Mouse (Mus musculus) MEL (cell line): ENCODE results near the gene Gm6096. TPM values are rescaled to one million over a fixed set of nuclear protein-coding genes. Genes with fewer than 3 reads are reported as not detected.

Source experiments
- DNase-seq: peaks from one replicate; pipeline ENCODE4 v3.0.0; 2011; ENCODE audit warnings: low read depth, low spot score
- H3K27ac ChIP-seq: 2 replicates; pipeline ENCODE4 v1.5.1; 2012; ENCODE audit warnings: low read depth, mild to moderate bottlenecking, control low read depth, low read length, moderate library complexity; ENCODE audit not compliant: control insufficient read depth
- H3K27me3 ChIP-seq, 2 experiments: fragments of 150-350 bp in 1 of 2; sonication (generic) in 1 of 2; 2 replicates each; pipeline ENCODE4 v1.6.1; 2012; ENCODE audit warnings: low read length in 2 of 2, mild to moderate bottlenecking in 2 of 2, improper control_type of control experiment in 1 of 2, moderate library complexity in 1 of 2; ENCODE audit not compliant: insufficient read depth in 2 of 2, control insufficient read depth in 1 of 2
- H3K36me3 ChIP-seq, 2 experiments: 2 replicates each; pipeline ENCODE4 v1.6.1; 2012 to 2014; ENCODE audit warnings: low read length in 2 of 2, improper control_type of control experiment in 1 of 2, inconsistent platforms in 1 of 2, mild to moderate bottlenecking in 1 of 2; ENCODE audit not compliant: insufficient read depth in 2 of 2, control insufficient read depth in 1 of 2
- H3K4me1 ChIP-seq, 2 experiments: fragments of 150-350 bp in 1 of 2; sonication (generic) in 1 of 2; 2 replicates each; pipeline ENCODE4 v1.6.1; 2012; ENCODE audit warnings: low read length in 2 of 2, improper control_type of control experiment in 1 of 2, mild to moderate bottlenecking in 1 of 2; ENCODE audit not compliant: insufficient read depth in 2 of 2, control insufficient read depth in 1 of 2
- H3K4me3 ChIP-seq, 2 experiments: fragments of 150-350 bp in 1 of 2; sonication (generic) in 1 of 2; 2 replicates each; pipeline ENCODE4 v1.5.1; 2012; ENCODE audit warnings: low read depth in 2 of 2, low read length in 2 of 2, mild to moderate bottlenecking in 2 of 2, moderate library complexity in 2 of 2, control low read depth in 1 of 2, improper control_type of control experiment in 1 of 2; ENCODE audit not compliant: control insufficient read depth in 1 of 2, insufficient read depth in 1 of 2
- H3K79me2 ChIP-seq: 2 replicates; pipeline ENCODE4 v1.6.1; 2012; ENCODE audit warnings: mild to moderate bottlenecking, low read length, moderate library complexity; ENCODE audit not compliant: control insufficient read depth, poor library complexity, insufficient read depth
- H3K9ac ChIP-seq: 2 replicates; pipeline ENCODE4 v1.6.1; 2012; ENCODE audit warnings: low read depth, mild to moderate bottlenecking, control low read depth, low read length, moderate library complexity; ENCODE audit not compliant: control insufficient read depth, poor library complexity, severe bottlenecking
- H3K9me3 ChIP-seq: fragments of 150-350 bp; sonication (generic); replicated peaks from 2 replicates; pipeline ENCODE4 v1.6.1; 2012; ENCODE audit warnings: mild to moderate bottlenecking, low read length, improper control_type of control experiment, moderate library complexity; ENCODE audit not compliant: insufficient read depth
- BHLHE40 ChIP-seq: IDR thresholded peaks from 2 replicates; pipeline ENCODE4 v1.6.1; 2012; ENCODE audit warnings: low read depth, mild to moderate bottlenecking, inconsistent platforms, low read length, improper control_type of control experiment, borderline replicate concordance
- CHD2 ChIP-seq: IDR thresholded peaks from 2 replicates; pipeline ENCODE4 v1.6.1; 2011; ENCODE audit warnings: low read length, improper control_type of control experiment
- ETS1 ChIP-seq: IDR thresholded peaks from 2 replicates; pipeline ENCODE4 v1.6.1; 2012; ENCODE audit warnings: low read depth, mild to moderate bottlenecking, inconsistent platforms, low read length, improper control_type of control experiment, moderate library complexity
- GABPA ChIP-seq: IDR thresholded peaks from 2 replicates; pipeline ENCODE4 v1.6.1; 2012; ENCODE audit warnings: low read depth, mild to moderate bottlenecking, inconsistent platforms, low read length, improper control_type of control experiment, moderate library complexity
- GATA1 ChIP-seq: IDR thresholded peaks from 2 replicates; pipeline ENCODE4 v1.6.1; 2011; ENCODE audit warnings: low read depth, low read length, improper control_type of control experiment
- HCFC1 ChIP-seq: IDR thresholded peaks from 2 replicates; pipeline ENCODE4 v1.6.1; 2012; ENCODE audit warnings: low read depth, mild to moderate bottlenecking, inconsistent platforms, low read length, improper control_type of control experiment, moderate library complexity
- KAT2A ChIP-seq: conservative IDR thresholded peaks from 2 replicates; pipeline ENCODE4 v1.6.1; 2012; ENCODE audit warnings: low read depth, low read length, improper control_type of control experiment, inconsistent platforms
- MAX ChIP-seq: IDR thresholded peaks from 2 replicates; pipeline ENCODE4 v1.6.1; 2011; ENCODE audit warnings: low read length, improper control_type of control experiment
- NELFE ChIP-seq: IDR thresholded peaks from 2 replicates; pipeline ENCODE4 v1.6.1; 2011; ENCODE audit warnings: low read depth, low read length, improper control_type of control experiment
- POLR2AphosphoS2 ChIP-seq: IDR thresholded peaks from 2 replicates; pipeline ENCODE4 v1.6.1; 2011; ENCODE audit warnings: low read length, improper control_type of control experiment
- RCOR1 ChIP-seq: IDR thresholded peaks from 2 replicates; pipeline ENCODE4 v1.6.1; 2012; ENCODE audit warnings: low read depth, mild to moderate bottlenecking, inconsistent platforms, low read length, improper control_type of control experiment
- SIN3A ChIP-seq: IDR thresholded peaks from 2 replicates; pipeline ENCODE4 v1.6.1; 2012; ENCODE audit warnings: low read length, improper control_type of control experiment, inconsistent platforms
- SMC3 ChIP-seq: IDR thresholded peaks from 2 replicates; pipeline ENCODE4 v1.6.1; 2011; ENCODE audit warnings: low read depth, low read length, improper control_type of control experiment
- TAL1 ChIP-seq: IDR thresholded peaks from 2 replicates; pipeline ENCODE4 v1.6.1; 2012; ENCODE audit warnings: mild to moderate bottlenecking, inconsistent platforms, low read length, moderate library complexity, mixed read lengths
- TBP ChIP-seq: IDR thresholded peaks from 2 replicates; pipeline ENCODE4 v1.8.0; 2011; ENCODE audit warnings: low read depth, low read length, improper control_type of control experiment
- USF1 ChIP-seq: IDR thresholded peaks from 2 replicates; pipeline ENCODE4 v1.6.1; 2014; ENCODE audit warnings: low read depth, mild to moderate bottlenecking, inconsistent platforms, low read length, improper control_type of control experiment, moderate library complexity
- USF2 ChIP-seq, 2 experiments: IDR thresholded peaks; 2 replicates each; pipeline ENCODE4 v1.6.1; 2011 to 2012; ENCODE audit warnings: improper control_type of control experiment in 2 of 2, low read length in 2 of 2, borderline replicate concordance in 1 of 2, inconsistent platforms in 1 of 2, low read depth in 1 of 2, mild to moderate bottlenecking in 1 of 2; ENCODE audit not compliant: insufficient read depth in 1 of 2
- ZKSCAN1 ChIP-seq: IDR thresholded peaks from 2 replicates; pipeline ENCODE4 v1.6.1; 2012; ENCODE audit warnings: low read depth, mild to moderate bottlenecking, inconsistent platforms, low read length, improper control_type of control experiment, moderate library complexity
- ZNF384 ChIP-seq: IDR thresholded peaks from 2 replicates; pipeline ENCODE4 v1.6.1; 2012; ENCODE audit warnings: low read depth, mild to moderate bottlenecking, inconsistent platforms, low read length, improper control_type of control experiment
- polyA plus RNA-seq, 2 experiments: library from polyadenylated mRNA; stranded (reverse) in 1 of 2; unstranded in 1 of 2; fragments of >175 nt in 1 of 2; fragments of >200 nt in 1 of 2; gene quantifications; 2 replicates each; pipeline versions ENCODE4 v1.2.1 to v1.2.4; 2012; ENCODE audit warnings: low replicate concordance in 2 of 2, low read depth in 1 of 2; ENCODE audit not compliant: insufficient read length in 2 of 2, insufficient read depth in 1 of 2, missing spikeins in 1 of 2
- total RNA-seq: library from RNA; depleted of rRNA; stranded (reverse); fragments of 300-350 nt; gene quantifications from 2 replicates; pipeline ENCODE4 v1.2.3, GENCODE M21; 2012

Gene Gm6096
- total and polyA plus RNA-seq, 3 experiments = not detected

DNA sequence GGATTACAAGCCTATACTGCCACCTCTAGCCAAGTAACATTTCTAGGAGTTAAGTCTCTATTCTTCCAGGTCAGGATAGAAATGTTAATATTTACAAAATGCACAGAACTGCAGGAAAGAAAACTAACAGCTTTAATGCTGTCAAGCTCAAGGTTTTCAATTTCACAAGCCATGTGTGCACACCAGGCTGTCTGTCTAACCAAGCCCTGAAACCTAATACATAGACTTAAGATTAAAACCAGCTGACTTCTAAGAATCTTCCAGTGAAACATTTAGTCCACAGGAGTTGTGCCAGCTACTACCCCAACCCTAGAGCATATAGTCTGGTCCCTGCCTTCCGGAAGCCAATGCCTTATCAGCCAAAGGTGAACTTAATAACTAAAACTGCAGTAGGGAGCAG is 7.6 kb downstream of the Gm6096 start:
- H3K79me2 ChIP-seq = no peaks in the 10 kb centered on the region
- TF ChIP-seq TAL1 = no peak
- H3K36me3 ChIP-seq = peaks cover 0 to 3% of the 10 kb centered on the region in 2 experiments; a peak in 1 of 4 replicates
- no peaks in the 10 kb centered on the region for H3K9me3 ChIP-seq
- no peaks in the 10 kb centered on the region; a peak in 1 of 4 replicates for H3K4me1 ChIP-seq
- DNase-seq = no peak
- H3K4me3 ChIP-seq = no peak overlapping the region
- H3K27me3 ChIP-seq = no peaks in the 10 kb centered on the region
- H3K9ac ChIP-seq = no peak overlapping the region
- H3K27ac ChIP-seq = no peak overlapping the region

DNA sequence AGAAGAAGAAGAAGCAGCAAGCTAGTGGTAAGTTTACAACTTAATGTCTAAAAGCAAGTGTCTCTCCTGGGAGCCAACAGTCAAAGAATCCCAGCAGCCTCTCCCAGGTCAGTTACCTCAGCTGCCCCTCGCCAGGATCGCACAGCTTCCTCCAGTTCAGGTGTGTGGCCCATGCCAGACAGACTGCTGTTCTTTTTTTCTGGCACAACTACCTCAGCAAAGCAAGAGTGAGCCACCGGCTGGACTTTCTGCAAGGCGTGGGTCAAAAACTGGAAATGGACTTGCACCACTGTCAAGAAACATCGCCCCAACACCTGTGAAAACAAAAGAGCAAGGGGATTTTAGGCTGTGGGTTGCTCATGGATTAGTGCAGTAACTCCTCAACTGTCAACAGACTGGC is 12.6 kb downstream of the Gm6096 start:
- no peaks in the 10 kb centered on the region for H3K9me3 ChIP-seq
- TF ChIP-seq RCOR1 (no peak), CHD2 (no peak), POLR2AphosphoS2 (no peak), ZKSCAN1 (no peak), HCFC1 (no peak), KAT2A (no peak), USF2 (IDR thresholded peaks at IDR 0.05; ENCODE audit: borderline replicate concordance in 1 of 2, insufficient read depth in 1 of 2, low read depth in 1 of 2, low read length in 2 of 2) (no peak), MAX (no peak), BHLHE40 (no peak), ETS1 (no peak), SMC3 (no peak), USF1 (no peak), ZNF384 (no peak), SIN3A (no peak), TBP (no peak), NELFE (no peak), GATA1 (no peak), GABPA (no peak)
- peaks cover 0 to 2% of the 10 kb centered on the region in 2 experiments; a peak in 2 of 4 replicates for H3K4me1 ChIP-seq
- no peak overlapping the region for H3K27ac ChIP-seq
- no peak for DNase-seq
- H3K36me3 ChIP-seq = peaks cover 0 to 3% of the 10 kb centered on the region in 2 experiments; a peak in 2 of 4 replicates
- no peaks in the 10 kb centered on the region for H3K27me3 ChIP-seq
- no peak overlapping the region for H3K9ac ChIP-seq
- H3K79me2 ChIP-seq = no peaks in the 10 kb centered on the region
- no peak overlapping the region for H3K4me3 ChIP-seq
